Mouse (Mus musculus) adrenal gland, adult 8-10 months (tissue): ENCODE results near the gene Thsd4. TPM values are rescaled to one million over a fixed set of nuclear protein-coding genes. Genes with fewer than 3 reads are reported as not detected.

ENCODE experiments used
- DNase-seq: peaks from one replicate; pipeline ENCODE4 v3.0.0; 2022
- total RNA-seq, 4 experiments: library from RNA; stranded (reverse); gene quantifications; 2 replicates each; pipeline ENCODE4 v1.2.4; 2022

Gene Thsd4
- total RNA-seq = 1 to 10 TPM; 4.2 to 8.1 (median 6.3) TPM

GRCm38 (mm10) chr9:60521806-60522264 is at the start of gene Thsd4:
Gene Thsd4 (minus strand): TSS chr9:60522046.
- DNase-seq = no peak

- DNase-seq = no peak
These were observed 49.2 kb upstream of the Thsd4 start for GRCm38 (mm10) chr9:60571041-60571440.

- no peak for DNase-seq
These were observed 47.5 kb upstream of the Thsd4 start for GRCm38 (mm10) chr9:60569366-60569765.

GRCm38 (mm10) chr9:60563809-60564208 is 42.0 kb upstream of the Thsd4 start:
- no peak for DNase-seq

GRCm38 (mm10) chr9:60562443-60563371 is 40.9 kb upstream of the Thsd4 start:
- no peak for DNase-seq

GRCm38 (mm10) chr9:60561641-60562289 is 39.9 kb upstream of the Thsd4 start:
- DNase-seq = no peak

GRCm38 (mm10) chr9:60558507-60558906 is 36.7 kb upstream of the Thsd4 start:
- DNase-seq = no peak

- DNase-seq = no peak
These were observed 29.4 kb upstream of the Thsd4 start for GRCm38 (mm10) chr9:60551238-60551637.

GRCm38 (mm10) chr9:60548182-60548581 is 26.3 kb upstream of the Thsd4 start:
- DNase-seq = peak; percentile 20

- DNase-seq = no peak
These were observed 24.3 kb upstream of the Thsd4 start for GRCm38 (mm10) chr9:60546169-60546568.

GRCm38 (mm10) chr9:60545361-60546096 is 23.7 kb upstream of the Thsd4 start:
- no peak for DNase-seq

- no peak for DNase-seq
These were observed 21.7 kb upstream of the Thsd4 start for GRCm38 (mm10) chr9:60543422-60544015.

GRCm38 (mm10) chr9:60530310-60530709 is 8.5 kb upstream of the Thsd4 start:
- DNase-seq = no peak

- DNase-seq = no peak
These were observed 7.8 kb upstream of the Thsd4 start for GRCm38 (mm10) chr9:60529348-60530243.

- DNase-seq = no peak
These were observed 6.4 kb upstream of the Thsd4 start for GRCm38 (mm10) chr9:60528269-60528668.

- DNase-seq = no peak
These were observed 6.0 kb upstream of the Thsd4 start for GRCm38 (mm10) chr9:60527836-60528235.

- no peak for DNase-seq
These were observed 5.2 kb upstream of the Thsd4 start for GRCm38 (mm10) chr9:60527051-60527450.

- no peak for DNase-seq
These were observed 4.3 kb upstream of the Thsd4 start for GRCm38 (mm10) chr9:60526195-60526594.

- no peak for DNase-seq
These were observed 703 bp downstream of the Thsd4 start for GRCm38 (mm10) chr9:60521143-60521542.

- DNase-seq = no peak
These were observed 2.2 kb downstream of the Thsd4 start for GRCm38 (mm10) chr9:60519601-60520000.

GRCm38 (mm10) chr9:60518216-60518615 is 3.6 kb downstream of the Thsd4 start:
- peak; percentile 37 for DNase-seq
